Mouse (Mus musculus) intestine, embryonic 14.5 days (tissue): Measurements from ENCODE around the gene Dach1. TPM values are rescaled to one million over a fixed set of nuclear protein-coding genes. Genes with fewer than 3 reads are reported as not detected.

ENCODE experiments used
- ATAC-seq: fragments of 200-750 bp; cut with Nextera tagmentation; replicated peaks from 2 replicates; pipeline ENCODE4 v1.8.0; 2017; ENCODE audit warnings: low read depth, moderate number of reproducible peaks, moderate TSS enrichment, moderate library complexity; ENCODE audit not compliant: low FRiP score, low TSS enrichment
- DNase-seq: peaks from one replicate; pipeline ENCODE4 v3.0.0-alpha.2; 2018; ENCODE audit warnings: low spot score
- H3K27ac ChIP-seq: fragments of 300-500 bp; sonication (generic); 2 replicates; pipeline ENCODE4 v1.5.1; 2014; ENCODE audit warnings: low read depth, mild to moderate bottlenecking, control low read depth
- H3K27me3 ChIP-seq: fragments of 300-500 bp; sonication (generic); replicated peaks from 2 replicates; pipeline ENCODE4 v1.6.1; 2014; ENCODE audit warnings: low read length, control low read depth; ENCODE audit not compliant: control insufficient read depth, insufficient read depth
- H3K36me3 ChIP-seq: fragments of 300-500 bp; sonication (generic); 2 replicates; pipeline ENCODE4 v1.6.1; 2014; ENCODE audit warnings: low read length, control low read depth; ENCODE audit not compliant: control insufficient read depth, insufficient read depth
- H3K4me1 ChIP-seq: fragments of 300-500 bp; sonication (generic); replicated peaks from 2 replicates; pipeline ENCODE4 v1.6.1; 2014; ENCODE audit warnings: low read length, control low read depth, mixed read lengths; ENCODE audit not compliant: control insufficient read depth, insufficient read depth
- H3K4me2 ChIP-seq: fragments of 300-500 bp; sonication (generic); 2 replicates; pipeline ENCODE4 v1.6.1; 2014; ENCODE audit warnings: low read length
- H3K4me3 ChIP-seq: fragments of 300-500 bp; sonication (generic); 2 replicates; pipeline ENCODE4 v1.5.1; 2014; ENCODE audit warnings: low read depth, low read length, control low read depth, mixed read lengths
- H3K9ac ChIP-seq: fragments of 300-500 bp; sonication (generic); 2 replicates; pipeline ENCODE4 v1.6.1; 2014; ENCODE audit warnings: mild to moderate bottlenecking, low read length
- H3K9me3 ChIP-seq: fragments of 300-500 bp; sonication (generic); 2 replicates; pipeline ENCODE4 v1.6.1; 2016; ENCODE audit warnings: low read length, control low read depth; ENCODE audit not compliant: control insufficient read depth
- WGBS: fragments of 180-500 bp; shearing (Covaris S2); extraction: QIAGEN DNeasy Blood & Tissue Kit; methylation state at CpG from one replicate; pipeline ENCODE4 v1.1.7; 2014; 5-methylcytosine and 5-hydroxymethylcytosine counted together
- polyA plus RNA-seq: library from polyadenylated mRNA; unstranded; fragments of >200 nt; fragmentation: Nextera tagmentation; extraction: Ambion mirVana; gene quantifications from 2 replicates; pipeline ENCODE4 v1.2.1, GENCODE M21; 2014

The Dach1 gene
- polyA plus RNA-seq, 1 experiment from 2014 or later: 3.2 TPM

GRCm38 (mm10) chr14:98071877-98072276 lies 97.7 kb downstream of the Dach1 start:
- ATAC-seq: no peak
- Histone ChIP-seq H3K36me3 (no peaks in the 10 kb centered on the region), H3K4me3 (no peak overlapping the region), H3K4me2 (no peak overlapping the region), H3K9me3 (no peaks in the 10 kb centered on the region), H3K9ac (no peak overlapping the region), H3K27me3 (no peaks in the 10 kb centered on the region), H3K27ac (no peak overlapping the region), H3K4me1 (no peaks in the 10 kb centered on the region)
- 28% methylated on average over 4 of the region's 4 CpGs for WGBS
- DNase-seq: no peak

- H3K9me3 ChIP-seq: no peaks in the 10 kb centered on the region
- no peaks in the 10 kb centered on the region for H3K4me1 ChIP-seq
- H3K4me3 ChIP-seq: no peak overlapping the region
- DNase-seq (no peak), ATAC-seq (no peak)
- WGBS: 70% methylated on average over 4 of the region's 4 CpGs
- H3K4me2 ChIP-seq: no peak overlapping the region
- H3K27ac ChIP-seq: no peak overlapping the region
- H3K27me3 ChIP-seq: no peaks in the 10 kb centered on the region
- no peak overlapping the region for H3K9ac ChIP-seq
- H3K36me3 ChIP-seq: no peaks in the 10 kb centered on the region
Measured at GRCm38 (mm10) chr14:98067273-98067905, 102.2 kb downstream of the Dach1 start.

- H3K4me3 ChIP-seq: no peak overlapping the region
- no peaks in the 10 kb centered on the region for H3K4me1 ChIP-seq
- no peaks in the 10 kb centered on the region for H3K9me3 ChIP-seq
- 48% methylated on average over 2 of the region's 2 CpGs for WGBS
- no peaks in the 10 kb centered on the region for H3K27me3 ChIP-seq
- H3K9ac ChIP-seq: no peak overlapping the region
- DNase-seq: no peak
- H3K36me3 ChIP-seq: no peaks in the 10 kb centered on the region
- no peak overlapping the region for H3K27ac ChIP-seq
- H3K4me2 ChIP-seq: no peak overlapping the region
- ATAC-seq: no peak
Measured at GRCm38 (mm10) chr14:98064190-98064589, 105.4 kb downstream of the Dach1 start.

GRCm38 (mm10) chr14:98049329-98049728 lies 120.2 kb downstream of the Dach1 start:
- WGBS: 54% methylated on average over 2 of the region's 2 CpGs
- H3K4me3 ChIP-seq: no peak overlapping the region
- DNase-seq (no peak), ATAC-seq (no peak)
- H3K4me2 ChIP-seq: no peak overlapping the region
- H3K36me3 ChIP-seq: no peaks in the 10 kb centered on the region
- H3K9ac ChIP-seq: no peak overlapping the region
- H3K9me3 ChIP-seq: no peaks in the 10 kb centered on the region
- H3K4me1 ChIP-seq: no peaks in the 10 kb centered on the region
- H3K27ac ChIP-seq: no peak overlapping the region
- no peaks in the 10 kb centered on the region for H3K27me3 ChIP-seq

- Histone ChIP-seq H3K4me1 (no peaks in the 10 kb centered on the region), H3K4me2 (no peak overlapping the region), H3K9me3 (no peaks in the 10 kb centered on the region), H3K27me3 (no peaks in the 10 kb centered on the region), H3K9ac (no peak overlapping the region), H3K36me3 (no peaks in the 10 kb centered on the region), H3K27ac (no peak overlapping the region), H3K4me3 (no peak overlapping the region)
- WGBS: 85% methylated on average over 2 of the region's 2 CpGs
- no peak for ATAC-seq
- no peak for DNase-seq
Measured at GRCm38 (mm10) chr14:98048403-98048802, 121.2 kb downstream of the Dach1 start.

- DNase-seq (no peak), ATAC-seq (no peak)
- H3K4me2 ChIP-seq: no peak overlapping the region
- no peaks in the 10 kb centered on the region for H3K4me1 ChIP-seq
- no peak overlapping the region for H3K4me3 ChIP-seq
- H3K27ac ChIP-seq: no peak overlapping the region
- no peaks in the 10 kb centered on the region for H3K9me3 ChIP-seq
- no peaks in the 10 kb centered on the region for H3K27me3 ChIP-seq
- no peaks in the 10 kb centered on the region for H3K36me3 ChIP-seq
- WGBS: 86% methylated on average over 3 of the region's 3 CpGs
- H3K9ac ChIP-seq: no peak overlapping the region
Measured at GRCm38 (mm10) chr14:98047670-98048069, 121.9 kb downstream of the Dach1 start.

GRCm38 (mm10) chr14:98046960-98047359 lies 122.6 kb downstream of the Dach1 start:
- H3K4me1 ChIP-seq: no peaks in the 10 kb centered on the region
- H3K27ac ChIP-seq: no peak overlapping the region
- no peak for DNase-seq
- ATAC-seq: no peak
- H3K4me3 ChIP-seq: no peak overlapping the region
- no peaks in the 10 kb centered on the region for H3K27me3 ChIP-seq
- no peak overlapping the region for H3K4me2 ChIP-seq
- H3K36me3 ChIP-seq: no peaks in the 10 kb centered on the region
- no peak overlapping the region for H3K9ac ChIP-seq
- H3K9me3 ChIP-seq: no peaks in the 10 kb centered on the region

- no peak overlapping the region for H3K4me2 ChIP-seq
- no peak overlapping the region for H3K4me3 ChIP-seq
- ATAC-seq: no peak
- no peaks in the 10 kb centered on the region for H3K36me3 ChIP-seq
- no peak overlapping the region for H3K27ac ChIP-seq
- H3K9me3 ChIP-seq: no peaks in the 10 kb centered on the region
- no peak overlapping the region for H3K9ac ChIP-seq
- H3K4me1 ChIP-seq: no peaks in the 10 kb centered on the region
- no peak for DNase-seq
- H3K27me3 ChIP-seq: no peaks in the 10 kb centered on the region
- WGBS: 55% methylated on average over 1 of the region's 1 CpGs
Measured at GRCm38 (mm10) chr14:98038524-98038923, 131.0 kb downstream of the Dach1 start.

GRCm38 (mm10) chr14:98037175-98037574 lies 132.4 kb downstream of the Dach1 start:
- no peaks in the 10 kb centered on the region for H3K36me3 ChIP-seq
- no peak overlapping the region for H3K27ac ChIP-seq
- H3K9me3 ChIP-seq: no peaks in the 10 kb centered on the region
- WGBS: 63% methylated on average over 3 of the region's 3 CpGs
- no peak overlapping the region for H3K9ac ChIP-seq
- ATAC-seq (no peak), DNase-seq (no peak)
- no peak overlapping the region for H3K4me2 ChIP-seq
- H3K4me3 ChIP-seq: no peak overlapping the region
- H3K4me1 ChIP-seq: no peaks in the 10 kb centered on the region
- H3K27me3 ChIP-seq: no peaks in the 10 kb centered on the region
